Mouse (Mus musculus) forebrain, embryonic 11.5 days (tissue): ENCODE results near the gene Hnf4a. TPM values are rescaled to one million over a fixed set of nuclear protein-coding genes. Genes with fewer than 3 reads are reported as not detected.

Experiments
- ATAC-seq: fragments of 200-750 bp; cut with Nextera tagmentation; replicated peaks from 2 replicates; pipeline ENCODE4 v1.8.0; 2017; ENCODE audit warnings: moderate TSS enrichment; ENCODE audit not compliant: low FRiP score
- DNase-seq: peaks from one replicate; pipeline ENCODE4 v3.0.0-alpha.2; 2017; ENCODE audit warnings: low spot score
- H3K27ac ChIP-seq: fragments of 300-500 bp; sonication (generic); 2 replicates; pipeline ENCODE4 v1.5.1; 2014; ENCODE audit warnings: low read depth, low read length
- H3K27me3 ChIP-seq: fragments of 300-500 bp; sonication (generic); 2 replicates; pipeline ENCODE4 v1.6.1; 2014; ENCODE audit warnings: mild to moderate bottlenecking, low read length, mixed read lengths; ENCODE audit not compliant: control insufficient read depth, insufficient read depth
- H3K36me3 ChIP-seq: fragments of 300-500 bp; sonication (generic); 2 replicates; pipeline ENCODE4 v1.6.1; 2014; ENCODE audit warnings: mild to moderate bottlenecking, low read length, moderate library complexity, mixed read lengths; ENCODE audit not compliant: control insufficient read depth, insufficient read depth
- H3K4me1 ChIP-seq: fragments of 300-500 bp; sonication (generic); replicated peaks from 2 replicates; pipeline ENCODE4 v1.6.1; 2014; ENCODE audit warnings: low read length, mixed read lengths; ENCODE audit not compliant: control insufficient read depth, insufficient read depth
- H3K4me2 ChIP-seq: fragments of 300-500 bp; sonication (generic); 2 replicates; pipeline ENCODE4 v1.6.1; 2014; ENCODE audit warnings: low read depth, mild to moderate bottlenecking, low read length, moderate library complexity, mixed read lengths; ENCODE audit not compliant: severe bottlenecking
- H3K4me3 ChIP-seq: fragments of 300-500 bp; sonication (generic); 2 replicates; pipeline ENCODE4 v1.5.1; 2014; ENCODE audit warnings: low read depth, low read length
- H3K9ac ChIP-seq: fragments of 300-500 bp; sonication (generic); 2 replicates; pipeline ENCODE4 v1.6.1; 2014; ENCODE audit warnings: low read length
- H3K9me3 ChIP-seq: fragments of 300-500 bp; sonication (generic); 2 replicates; pipeline ENCODE4 v1.6.1; 2016; ENCODE audit warnings: low read length, mixed read lengths; ENCODE audit not compliant: control insufficient read depth
- WGBS: fragments of 180-500 bp; shearing (Covaris S2); extraction: QIAGEN DNeasy Blood & Tissue Kit; methylation state at CpG from one replicate; pipeline ENCODE4 v1.1.7; 2014; 5-methylcytosine and 5-hydroxymethylcytosine counted together
- polyA plus RNA-seq: library from polyadenylated mRNA; unstranded; fragments of >200 nt; fragmentation: Nextera tagmentation; extraction: Ambion mirVana; gene quantifications from 2 replicates; pipeline ENCODE4 v1.2.1, GENCODE M21; 2014

The Hnf4a gene
- polyA plus RNA-seq, 1 experiment from 2014 or later, result not detected

DNA sequence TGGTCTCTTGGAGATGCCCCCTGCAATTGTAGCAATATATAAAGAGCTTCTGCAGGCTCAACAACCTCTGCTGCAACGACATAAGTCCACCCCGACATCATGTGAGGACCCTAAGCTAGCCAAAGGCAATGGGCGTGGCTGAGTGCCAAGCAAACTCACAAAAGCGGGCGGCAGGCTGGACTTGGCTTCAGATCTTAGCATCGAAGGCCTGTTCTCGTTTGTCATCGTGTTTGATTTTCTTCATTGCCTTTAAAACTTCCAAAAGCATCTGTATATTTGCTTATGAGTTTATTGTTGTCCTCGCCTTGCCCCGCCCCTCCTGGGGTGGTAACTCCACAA lies 77.4 kb downstream of the Hnf4a start:
- Histone ChIP-seq H3K4me1 (no peaks in the 10 kb centered on the region), H3K36me3 (no peaks in the 10 kb centered on the region), H3K9me3 (no peaks in the 10 kb centered on the region), H3K4me2 (no peak overlapping the region), H3K27ac (no peak overlapping the region), H3K9ac (no peak overlapping the region), H3K4me3 (no peak overlapping the region), H3K27me3 (no peaks in the 10 kb centered on the region)
- ATAC-seq (no peak), DNase-seq (no peak)
- WGBS, result 85% methylated on average over 10 of the region's 10 CpGs

DNA sequence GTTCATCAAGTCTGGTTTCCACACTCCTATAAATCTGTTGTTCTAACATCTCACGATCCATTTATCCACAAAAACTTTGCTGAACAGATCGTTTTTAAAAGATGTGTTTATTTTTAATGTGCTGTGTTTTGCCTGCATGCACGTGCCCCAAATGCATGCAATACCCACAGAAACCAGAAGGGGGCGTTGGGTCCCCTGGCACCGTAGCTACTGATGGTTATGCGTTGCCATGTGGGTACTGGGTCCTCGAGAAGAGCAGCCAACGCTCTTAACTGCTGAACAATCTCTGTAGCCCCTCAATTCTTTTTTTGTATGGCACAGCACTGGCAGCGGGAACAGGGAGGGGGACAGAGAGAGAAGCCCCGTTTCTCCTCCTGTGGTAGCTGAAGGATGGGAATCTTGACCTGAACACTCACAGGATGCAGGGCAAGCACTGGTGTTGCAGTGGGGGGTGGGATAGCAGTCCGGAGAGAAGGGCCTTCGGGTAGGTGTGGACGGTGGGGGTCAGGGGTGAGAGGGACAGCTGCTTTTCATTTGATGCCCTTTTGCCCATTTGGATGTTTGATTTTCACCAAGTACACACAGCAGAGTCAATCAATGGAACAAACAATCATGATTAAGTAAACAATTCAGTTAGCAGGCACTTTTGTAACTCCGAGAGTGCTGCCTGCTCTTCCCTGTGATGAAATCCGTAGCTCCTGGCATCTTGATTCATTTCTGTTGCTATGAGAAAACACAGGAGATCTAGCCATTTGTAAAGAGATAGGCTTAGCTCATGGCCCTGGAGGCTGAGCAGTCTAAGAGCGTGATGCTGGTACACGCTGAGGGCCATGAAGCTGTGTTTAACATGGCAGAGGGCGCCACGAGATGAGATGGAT lies 80.0 kb downstream of the Hnf4a start:
- 48% methylated on average over 19 of the region's 19 CpGs for WGBS
- Histone ChIP-seq H3K9ac (no peak overlapping the region), H3K27me3 (no peaks in the 10 kb centered on the region), H3K4me2 (no peak overlapping the region), H3K9me3 (no peaks in the 10 kb centered on the region), H3K27ac (no peak overlapping the region), H3K4me3 (no peak overlapping the region), H3K4me1 (no peaks in the 10 kb centered on the region), H3K36me3 (no peaks in the 10 kb centered on the region)
- peak; percentile 77 for DNase-seq
- ATAC-seq, result no peak

DNA sequence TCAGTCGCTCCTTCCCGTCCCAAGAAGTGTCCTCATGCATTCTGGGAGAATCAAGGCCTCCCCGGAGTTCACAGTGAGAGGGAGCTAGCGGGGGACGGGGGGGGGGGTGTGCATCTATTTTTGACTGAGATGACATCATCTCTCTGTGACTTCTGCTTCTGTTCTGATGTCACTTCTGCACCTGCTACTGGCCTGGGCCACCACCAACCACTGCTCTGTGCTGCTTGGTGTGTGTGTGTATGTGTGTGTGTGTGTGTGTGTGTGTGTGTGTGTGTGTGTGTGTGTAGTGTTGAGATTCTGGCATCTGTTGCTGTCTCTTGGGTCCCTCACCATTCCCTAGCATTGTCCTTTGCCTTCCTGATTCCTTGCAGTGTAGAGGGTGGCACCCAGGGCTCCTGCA lies 80.9 kb downstream of the Hnf4a start:
- Histone ChIP-seq H3K36me3 (no peaks in the 10 kb centered on the region), H3K4me3 (no peak overlapping the region), H3K4me2 (no peak overlapping the region), H3K27me3 (no peaks in the 10 kb centered on the region), H3K9me3 (no peaks in the 10 kb centered on the region), H3K9ac (no peak overlapping the region), H3K4me1 (no peaks in the 10 kb centered on the region), H3K27ac (no peak overlapping the region)
- whole genome bisulfite sequencing, result 88% methylated on average over 5 of the region's 5 CpGs
- DNase-seq (no peak), ATAC-seq (no peak)

DNA sequence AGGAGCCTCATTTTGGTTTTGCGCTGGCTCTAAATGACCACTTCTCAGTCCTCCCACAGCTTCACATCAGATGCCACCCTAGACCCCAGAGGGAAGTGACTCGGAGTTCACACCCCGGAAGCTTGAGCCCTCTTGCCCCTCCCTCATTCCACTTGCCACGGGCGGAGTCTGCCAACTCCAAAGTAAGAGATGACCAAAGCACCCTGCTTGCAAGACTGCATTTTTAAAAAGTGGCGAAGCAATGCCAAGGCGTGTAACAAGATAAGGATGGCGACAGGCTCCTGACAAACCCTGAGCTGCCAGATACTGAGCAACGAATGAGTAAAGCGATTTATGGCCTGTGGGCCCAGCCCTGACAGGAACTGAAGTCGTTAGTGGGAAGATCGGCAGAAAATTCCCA lies 83.6 kb downstream of the Hnf4a start:
- no peaks in the 10 kb centered on the region for H3K27me3 ChIP-seq
- no peaks in the 10 kb centered on the region for H3K9me3 ChIP-seq
- ATAC-seq (no peak), DNase-seq (no peak)
- no peaks in the 10 kb centered on the region for H3K4me1 ChIP-seq
- no peak overlapping the region for H3K4me3 ChIP-seq
- H3K4me2 ChIP-seq, result no peak overlapping the region
- no peak overlapping the region for H3K27ac ChIP-seq
- H3K9ac ChIP-seq, result no peak overlapping the region
- no peaks in the 10 kb centered on the region for H3K36me3 ChIP-seq
- 79% methylated on average over 12 of the region's 12 CpGs for WGBS

DNA sequence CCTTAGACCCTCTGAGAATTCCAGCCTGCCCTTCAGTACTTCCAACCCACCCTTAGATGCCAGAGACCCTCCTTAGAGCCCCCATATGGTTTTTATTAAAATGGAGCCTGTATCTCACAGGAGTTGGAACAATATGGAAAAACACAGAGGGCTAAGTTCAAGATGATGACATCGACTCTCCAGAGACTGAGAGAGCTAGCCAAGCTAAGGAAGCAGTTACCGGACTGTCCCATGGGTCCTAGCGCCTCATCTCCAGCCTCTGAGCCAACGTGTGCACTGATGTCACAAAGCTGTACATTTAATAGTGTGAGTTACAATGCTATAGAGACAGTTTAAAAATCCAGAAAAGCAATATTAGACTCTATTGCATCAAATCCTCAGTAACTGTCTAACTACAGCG lies 84.4 kb downstream of the Hnf4a start:
- Histone ChIP-seq H3K27me3 (no peaks in the 10 kb centered on the region), H3K4me2 (no peak overlapping the region), H3K4me3 (no peak overlapping the region), H3K9me3 (no peaks in the 10 kb centered on the region), H3K36me3 (no peaks in the 10 kb centered on the region), H3K4me1 (no peaks in the 10 kb centered on the region), H3K9ac (no peak overlapping the region), H3K27ac (no peak overlapping the region)
- DNase-seq, result no peak
- WGBS, result 85% methylated on average over 5 of the region's 5 CpGs
- ATAC-seq, result no peak

DNA sequence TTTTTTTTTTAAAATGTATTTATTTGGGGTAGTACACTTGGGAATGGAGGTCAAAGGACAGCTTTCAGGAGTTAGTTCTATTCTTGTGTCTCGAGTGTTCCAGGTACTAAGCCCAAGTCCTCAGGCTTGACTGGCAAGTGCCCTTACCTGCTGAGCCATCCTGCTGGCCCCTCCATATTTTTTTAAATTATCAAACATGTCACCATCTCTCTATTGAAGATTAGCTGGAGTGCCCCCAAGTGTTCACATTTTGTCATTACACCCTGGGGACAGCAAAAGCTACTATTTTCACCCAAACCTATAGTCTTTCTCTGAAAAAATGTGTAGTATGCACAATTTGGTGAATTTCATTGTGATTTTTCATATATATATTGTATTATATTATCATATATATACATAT lies 85.5 kb downstream of the Hnf4a start:
- H3K27ac ChIP-seq, result no peak overlapping the region
- no peaks in the 10 kb centered on the region for H3K36me3 ChIP-seq
- no peak overlapping the region for H3K9ac ChIP-seq
- WGBS, result 77% methylated on average over 1 of the region's 1 CpGs
- DNase-seq (no peak), ATAC-seq (no peak)
- H3K9me3 ChIP-seq, result no peaks in the 10 kb centered on the region
- no peaks in the 10 kb centered on the region for H3K4me1 ChIP-seq
- no peaks in the 10 kb centered on the region for H3K27me3 ChIP-seq
- H3K4me3 ChIP-seq, result no peak overlapping the region
- H3K4me2 ChIP-seq, result no peak overlapping the region

DNA sequence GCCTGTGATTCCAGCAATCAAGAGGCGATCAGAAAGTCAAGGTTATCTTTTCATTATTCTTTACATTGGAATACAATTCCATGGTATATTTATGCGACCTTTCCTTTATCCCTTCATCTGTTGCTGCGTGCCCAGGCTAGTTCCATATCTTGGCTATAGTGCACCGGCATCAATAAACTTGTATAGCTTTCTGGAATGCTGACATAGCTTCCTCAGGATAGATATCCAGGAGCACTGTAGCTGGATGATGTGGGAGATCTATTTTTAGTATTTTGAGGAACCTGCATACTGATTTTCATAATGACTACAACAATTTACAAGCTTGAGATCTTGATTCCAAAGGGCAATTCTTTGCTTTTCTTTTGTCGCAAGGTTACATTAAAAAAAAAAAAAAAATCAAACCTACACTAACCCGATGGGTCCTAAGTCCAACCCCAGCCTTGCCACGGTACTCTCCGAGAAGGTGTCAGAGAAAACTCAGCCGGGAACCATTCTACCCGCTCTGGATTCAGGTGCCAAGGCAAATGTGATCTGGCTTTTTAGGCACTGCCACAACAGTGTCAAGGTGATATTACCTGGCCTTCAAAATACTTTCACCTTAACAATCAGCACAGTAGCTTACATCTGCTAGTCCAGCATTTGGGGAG lies 87.2 kb downstream of the Hnf4a start:
- H3K4me1 ChIP-seq, result no peaks in the 10 kb centered on the region
- H3K9me3 ChIP-seq, result no peaks in the 10 kb centered on the region
- ATAC-seq (no peak), DNase-seq (no peak)
- no peak overlapping the region for H3K4me2 ChIP-seq
- H3K27ac ChIP-seq, result no peak overlapping the region
- WGBS, result 89% methylated on average over 10 of the region's 10 CpGs
- H3K36me3 ChIP-seq, result no peaks in the 10 kb centered on the region
- no peak overlapping the region for H3K9ac ChIP-seq
- H3K4me3 ChIP-seq, result no peak overlapping the region
- no peaks in the 10 kb centered on the region for H3K27me3 ChIP-seq

DNA sequence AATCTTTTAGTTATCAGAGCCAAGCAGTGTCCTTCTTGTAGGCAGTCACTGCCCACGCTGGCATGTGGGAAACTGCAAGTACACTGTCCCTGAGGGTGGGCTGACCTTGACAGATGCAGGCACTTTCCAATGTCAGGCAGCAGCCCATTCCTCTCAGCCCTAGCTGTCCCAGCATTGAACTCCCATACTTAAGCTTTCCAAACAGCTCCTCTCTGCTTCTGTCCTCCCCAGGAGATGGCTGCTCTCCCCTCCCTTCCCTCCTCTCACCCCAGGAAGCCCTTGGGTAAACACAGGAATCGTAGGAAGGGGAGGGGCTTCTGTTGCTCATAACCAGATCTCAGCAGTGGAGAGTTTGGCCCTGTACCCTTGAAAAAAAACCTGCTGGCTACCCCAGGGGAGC lies 88.5 kb downstream of the Hnf4a start:
- ATAC-seq (no peak), DNase-seq (no peak)
- Histone ChIP-seq H3K27ac (no peak overlapping the region), H3K4me2 (no peak overlapping the region), H3K36me3 (no peaks in the 10 kb centered on the region), H3K9ac (no peak overlapping the region), H3K4me1 (no peaks in the 10 kb centered on the region), H3K4me3 (no peak overlapping the region), H3K9me3 (no peaks in the 10 kb centered on the region), H3K27me3 (no peaks in the 10 kb centered on the region)
- 24% methylated on average over 2 of the region's 2 CpGs for WGBS
